Mouse (Mus musculus) cerebellum, adult 2 months (tissue): Measurements from ENCODE around the gene Vac14. TPM values are rescaled to one million over a fixed set of nuclear protein-coding genes. Genes with fewer than 3 reads are reported as not detected.

Source experiments
- DNase-seq, 2 experiments: peaks; one replicate each; pipeline ENCODE4 v3.0.0; 2021
- H3K27ac ChIP-seq: fragments of 200-500 bp; 2 replicates; pipeline ENCODE4 v1.5.1; 2012; ENCODE audit warnings: low read length, control low read depth, inconsistent platforms; ENCODE audit not compliant: insufficient read depth
- H3K27me3 ChIP-seq: fragments of 200-500 bp; 2 replicates; pipeline ENCODE4 v1.6.1; 2012; ENCODE audit warnings: inconsistent platforms, mild to moderate bottlenecking, low read length, moderate library complexity; ENCODE audit not compliant: control insufficient read depth, insufficient read depth
- H3K4me1 ChIP-seq: fragments of 200-500 bp; 2 replicates; pipeline ENCODE4 v1.6.1; 2011; ENCODE audit warnings: low read length; ENCODE audit not compliant: control insufficient read depth, insufficient read depth
- H3K4me3 ChIP-seq: fragments of 200-500 bp; replicated peaks from 2 replicates; pipeline ENCODE3; 2011; ENCODE audit warnings: mild to moderate bottlenecking, low read depth, low read length, control low read depth; ENCODE audit not compliant: insufficient read depth
- CTCF ChIP-seq: fragments of 200-500 bp; IDR thresholded peaks from 2 replicates; pipeline ENCODE4 v1.5.1; 2011; ENCODE audit warnings: low read depth, mild to moderate bottlenecking, control low read depth, low read length, moderate library complexity, borderline replicate concordance; ENCODE audit not compliant: insufficient read depth
- POLR2A ChIP-seq: fragments of 200-500 bp; IDR thresholded peaks from 2 replicates; pipeline ENCODE4 v1.6.1; 2011; ENCODE audit warnings: low read length, control low read depth, borderline replicate concordance; ENCODE audit not compliant: insufficient read depth
- WGBS: fragments of 180-500 bp; shearing (Covaris S2); methylation state at CpG from one replicate; pipeline ENCODE4 v1.1.7; 2018; 5-methylcytosine and 5-hydroxymethylcytosine counted together
- polyA plus RNA-seq: library from polyadenylated mRNA; depleted of rRNA; stranded (reverse); fragments of >200 nt; gene quantifications from 2 replicates; pipeline ENCODE4 v1.2.3, GENCODE M21; 2012

Gene Vac14
- polyA plus RNA-seq, 1 experiment, result 37.6 TPM

DNA sequence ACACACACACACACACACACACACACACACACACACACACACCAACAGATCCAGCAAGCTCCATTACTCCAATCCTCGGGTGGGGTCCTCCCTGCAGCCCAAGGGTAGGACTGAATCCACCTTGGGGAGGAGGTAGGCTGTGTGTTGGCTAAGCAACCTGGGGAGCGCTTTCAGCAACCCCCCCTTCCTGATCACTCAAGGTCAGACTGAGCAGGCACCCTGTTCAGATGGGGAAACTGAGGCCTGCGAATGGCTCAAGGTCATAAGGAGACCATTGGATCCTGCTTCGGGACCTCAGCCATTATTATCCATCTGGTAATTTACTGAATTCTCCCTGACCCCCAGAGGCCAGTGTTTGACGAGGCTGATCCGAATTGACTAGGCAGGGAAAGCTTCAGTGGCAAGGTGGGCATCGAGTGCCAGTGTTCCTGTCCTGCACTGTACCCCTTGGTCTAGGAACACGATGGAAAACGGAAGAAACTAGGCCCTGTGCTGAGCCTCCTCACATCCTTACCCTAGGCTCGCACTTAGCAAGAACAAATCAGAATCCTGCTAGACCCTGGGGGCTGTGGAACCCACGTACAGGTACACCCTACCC lies 104.1 kb downstream of the Vac14 start:
- 10% methylated on average over 11 of the region's 11 CpGs for WGBS
- no peak for TF ChIP-seq CTCF
- TF ChIP-seq POLR2A, result no peak

DNA sequence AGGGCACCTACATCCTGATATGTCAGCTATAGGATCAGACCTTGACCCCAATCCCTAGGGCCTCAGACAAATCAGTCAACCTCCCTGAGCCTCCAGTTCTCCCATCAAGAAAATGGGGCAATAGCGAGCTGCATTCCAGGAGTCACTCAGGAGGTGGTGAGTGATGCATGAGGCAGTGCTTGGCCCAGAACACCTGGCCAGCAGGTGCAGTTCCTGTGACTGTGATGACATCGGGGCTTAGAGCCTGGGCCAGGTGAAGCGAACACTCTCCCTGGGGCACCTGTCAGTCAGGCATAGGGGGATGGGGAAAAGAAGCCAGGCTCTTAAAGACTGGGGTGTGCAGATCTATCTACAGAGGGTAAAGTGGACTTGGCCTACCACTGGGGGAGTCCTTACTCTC lies 106.1 kb downstream of the Vac14 start:
- peaks cover 50% of the 10 kb centered on the region for H3K4me1 ChIP-seq
- TF ChIP-seq POLR2A (no peak), CTCF (no peak)
- H3K4me3 ChIP-seq, result peak overlapping the region; percentile 34
- no peaks in the 10 kb centered on the region for H3K27me3 ChIP-seq
- H3K27ac ChIP-seq, result peak overlapping the region; percentile 72
- no peak for DNase-seq
- WGBS, result 5% methylated on average over 3 of the region's 3 CpGs

More for the DNA sequence above, 104.1 kb downstream of the Vac14 start:
- Histone ChIP-seq H3K27me3 (no peaks in the 10 kb centered on the region), H3K27ac (peak overlapping the region; percentile 84), H3K4me3 (peak overlapping the region; percentile 77), H3K4me1 (peaks cover 65% of the 10 kb centered on the region)
- no peak for DNase-seq

DNA sequence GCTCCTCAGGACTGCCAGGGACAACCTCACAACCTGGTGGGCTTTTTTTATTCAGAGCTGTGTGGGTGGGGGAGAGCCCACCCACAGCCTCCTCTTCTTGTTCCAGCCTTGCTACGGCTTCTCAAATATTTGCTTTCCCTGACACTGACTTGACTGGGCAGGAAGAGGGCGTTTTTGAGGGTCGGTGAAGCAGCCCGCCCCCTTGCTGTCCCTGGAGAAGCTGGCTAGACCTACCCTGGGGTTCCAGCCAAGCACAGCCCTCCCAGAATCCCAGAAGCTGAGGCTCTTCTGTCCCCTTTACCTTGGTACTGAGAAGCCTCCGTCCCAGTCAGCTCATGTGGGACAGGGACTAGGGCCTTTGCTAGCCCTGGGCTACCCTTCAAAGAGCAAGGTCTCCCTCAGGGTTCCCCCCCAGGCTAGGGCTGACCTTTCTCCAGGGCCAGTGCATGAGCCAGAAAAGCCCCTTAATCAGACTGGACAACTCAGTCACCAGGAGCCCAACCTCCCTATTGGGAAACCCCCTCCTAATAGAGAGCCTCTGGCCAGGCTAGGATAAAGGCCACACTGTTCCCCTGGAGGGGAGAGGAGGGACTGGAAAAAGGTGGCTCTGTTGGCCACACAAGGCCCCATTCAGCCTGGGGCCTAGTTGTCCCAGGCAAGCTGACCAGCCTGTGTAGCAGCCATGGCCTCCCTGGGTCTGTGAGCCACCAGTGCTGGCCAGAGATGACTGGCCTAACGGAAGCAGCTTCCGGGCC lies 106.9 kb downstream of the Vac14 start:
- DNase-seq, result no peak
- 10% methylated on average over 7 of the region's 7 CpGs for WGBS
- TF ChIP-seq CTCF, result no peak
- TF ChIP-seq POLR2A, result no peak
- no peaks in the 10 kb centered on the region for H3K27me3 ChIP-seq
- no peak overlapping the region for H3K4me3 ChIP-seq
- peak overlapping the region; percentile 72 for H3K27ac ChIP-seq
- H3K4me1 ChIP-seq, result peaks cover 43% of the 10 kb centered on the region

DNA sequence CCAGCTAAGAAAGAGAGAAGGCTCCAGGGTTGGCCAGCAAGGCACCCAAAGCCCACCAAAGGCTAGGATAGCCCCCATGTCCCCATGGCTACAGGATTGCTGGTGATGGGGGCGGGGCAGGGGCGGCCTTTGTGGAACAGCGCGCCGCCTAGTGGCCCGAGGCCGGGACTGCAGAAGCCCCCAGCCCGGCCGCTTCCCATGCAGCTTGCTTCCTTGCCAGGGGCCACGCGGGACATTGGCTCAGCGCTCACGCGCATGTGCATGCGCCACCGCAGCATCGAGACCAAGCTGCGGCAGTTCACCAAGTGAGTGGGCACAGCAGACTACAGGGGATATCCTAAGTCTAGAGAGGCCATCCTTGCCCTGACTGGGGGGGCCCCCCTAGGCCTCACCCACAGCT lies 108.5 kb downstream of the Vac14 start:
- H3K27ac ChIP-seq, result no peak overlapping the region
- no peaks in the 10 kb centered on the region for H3K27me3 ChIP-seq
- 3% methylated on average over 18 of the region's 18 CpGs for WGBS

DNA sequence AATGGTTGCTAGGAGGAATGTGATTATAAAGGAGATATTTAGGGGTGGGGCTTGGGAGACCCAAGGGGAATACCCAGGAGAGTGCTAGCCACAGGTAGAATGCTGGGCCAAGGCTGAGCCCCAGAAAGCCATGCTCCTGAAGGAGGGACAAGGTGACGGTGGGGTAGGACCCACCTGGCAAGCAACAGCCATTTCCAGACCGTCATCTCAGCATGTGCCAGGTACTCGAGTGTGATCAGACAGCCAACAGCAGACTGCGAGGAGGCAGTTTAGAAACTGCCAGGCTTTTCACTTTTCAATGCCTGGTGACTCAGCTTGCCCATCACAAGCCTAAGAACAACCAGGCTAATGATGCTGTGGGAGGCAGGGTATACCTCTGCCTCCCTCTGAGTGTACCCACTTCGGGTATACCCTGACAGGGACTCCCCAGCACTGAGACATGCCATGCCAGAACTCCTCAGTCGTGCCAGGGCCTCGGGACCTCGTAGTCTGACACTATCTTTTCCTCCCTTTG lies 113.0 kb downstream of the Vac14 start:
- Histone ChIP-seq H3K4me3 (no peak overlapping the region), H3K27ac (peak overlapping the region; percentile 19), H3K4me1 (peaks cover 23% of the 10 kb centered on the region), H3K27me3 (no peaks in the 10 kb centered on the region)
- DNase-seq, result peak; percentile 49 to 59
- TF ChIP-seq POLR2A (no peak), CTCF (no peak)
- WGBS, result 29% methylated on average over 8 of the region's 8 CpGs

More for the DNA sequence above, 108.5 kb downstream of the Vac14 start:
- DNase-seq, result peak; percentile 65 to 76
- H3K4me1 ChIP-seq, result peaks cover 43% of the 10 kb centered on the region
- peak; percentile 57 for TF ChIP-seq CTCF
- no peak for TF ChIP-seq POLR2A
- H3K4me3 ChIP-seq, result no peak overlapping the region

DNA sequence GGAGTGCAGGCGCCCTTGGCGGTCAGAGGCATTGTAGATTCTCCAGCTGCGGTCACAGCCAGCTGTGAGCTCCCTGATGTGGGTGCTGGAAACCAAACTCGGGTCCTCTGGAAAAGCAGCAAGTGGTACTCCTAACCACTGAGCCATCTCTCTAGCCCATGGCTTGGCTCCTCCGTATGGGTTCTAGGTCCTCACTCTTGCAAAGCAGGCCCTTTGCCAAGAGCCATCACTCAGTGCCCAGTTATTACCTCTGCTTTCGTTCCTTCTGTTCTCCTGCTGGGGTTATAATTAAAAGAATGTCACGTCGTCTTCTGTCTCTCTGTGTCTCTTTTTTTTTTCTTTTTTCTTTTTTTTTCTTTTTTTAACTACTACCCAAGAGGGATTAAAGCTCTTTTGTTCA lies 114.7 kb downstream of the Vac14 start:
- DNase-seq, result peak; percentile 69 to 77
- H3K4me3 ChIP-seq, result no peak overlapping the region
- H3K27ac ChIP-seq, result no peak overlapping the region
- no peak for TF ChIP-seq CTCF
- TF ChIP-seq POLR2A, result no peak
- H3K4me1 ChIP-seq, result peaks cover 13% of the 10 kb centered on the region
- 42% methylated on average over 8 of the region's 8 CpGs for WGBS
- H3K27me3 ChIP-seq, result no peaks in the 10 kb centered on the region

DNA sequence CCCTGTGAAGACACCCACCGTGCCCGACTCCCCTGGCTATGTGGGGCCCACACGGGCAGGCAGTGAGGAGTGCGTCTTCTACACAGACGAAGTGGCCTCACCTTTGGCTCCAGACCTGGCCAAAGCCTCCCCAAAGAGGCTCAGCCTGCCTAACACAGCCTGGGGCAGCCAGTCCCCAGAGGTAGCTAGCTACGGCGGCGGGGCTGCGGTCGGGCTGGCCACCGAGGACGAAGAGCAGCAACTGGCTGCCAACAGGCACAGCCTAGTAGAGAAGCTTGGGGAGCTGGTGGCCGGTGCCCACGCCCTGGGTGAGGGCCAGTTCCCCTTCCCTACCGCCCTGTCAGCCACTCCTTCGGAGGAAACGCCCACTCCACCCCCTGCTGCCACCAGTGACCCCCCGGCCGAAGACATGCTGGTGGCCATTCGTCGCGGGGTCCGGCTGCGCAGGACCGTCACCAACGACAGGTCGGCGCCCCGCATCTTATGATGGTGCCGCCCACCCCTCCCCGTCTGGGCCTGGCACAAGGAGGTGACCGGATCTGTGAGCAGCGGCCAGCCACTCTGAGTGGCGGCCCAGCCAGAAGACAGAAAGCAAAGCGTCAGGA lies 120.3 kb downstream of the Vac14 start:
- Histone ChIP-seq H3K4me1 (peaks cover 15% of the 10 kb centered on the region), H3K27me3 (no peaks in the 10 kb centered on the region), H3K27ac (no peak overlapping the region), H3K4me3 (no peak overlapping the region)
- DNase-seq, result peak in 1 of 2 experiments; percentile 45
- TF ChIP-seq POLR2A (no peak), CTCF (no peak)
- 65% methylated on average over 35 of the region's 35 CpGs for WGBS
